Mouse (Mus musculus) heart, adult 2 months (tissue): ENCODE measurements around the gene Syna. TPM values are rescaled to one million over a fixed set of nuclear protein-coding genes. Genes with fewer than 3 reads are reported as not detected.
A peak's percentile ranks its signal among the peaks of the same experiment; 100 is the strongest.

Source experiments
- DNase-seq, 2 experiments: peaks; one replicate each; pipeline ENCODE4 v3.0.0; 2021
- H3K27ac ChIP-seq: fragments of 200-600 bp; 2 replicates; pipeline ENCODE4 v1.8.1; 2022
- H3K27me3 ChIP-seq: fragments of 200-500 bp; 2 replicates; pipeline ENCODE4 v1.6.1; 2012; ENCODE audit warnings: mild to moderate bottlenecking, low read length, inconsistent platforms, mixed read lengths; ENCODE audit not compliant: control insufficient read depth, insufficient read depth
- H3K36me3 ChIP-seq: fragments of 200-500 bp; 2 replicates; pipeline ENCODE4 v1.6.1; 2012; ENCODE audit warnings: low read length, inconsistent platforms; ENCODE audit not compliant: control insufficient read depth, insufficient read depth
- H3K4me1 ChIP-seq: fragments of 200-500 bp; 2 replicates; pipeline ENCODE4 v1.6.1; 2011; ENCODE audit warnings: low read length; ENCODE audit not compliant: control insufficient read depth, insufficient read depth
- H3K4me3 ChIP-seq: fragments of 200-600 bp; 2 replicates; pipeline ENCODE4 v1.8.1; 2022
- H3K79me2 ChIP-seq: fragments of 200-500 bp; replicated peaks from 2 replicates; pipeline ENCODE4 v1.6.1; 2012; ENCODE audit warnings: mild to moderate bottlenecking, inconsistent platforms, low read length, moderate library complexity, mixed read lengths; ENCODE audit not compliant: control insufficient read depth, insufficient read depth
- H3K9ac ChIP-seq: fragments of 200-500 bp; 2 replicates; pipeline ENCODE4 v1.6.1; 2012; ENCODE audit warnings: low read depth, mild to moderate bottlenecking, control low read depth, inconsistent platforms, low read length, mixed read lengths
- CTCF ChIP-seq: fragments of 200-600 bp; IDR thresholded peaks from 2 replicates; pipeline ENCODE4 v1.8.1; 2022; ENCODE audit warnings: antibody characterized with exemption, mild to moderate bottlenecking, moderate library complexity
- EP300 ChIP-seq: fragments of 200-500 bp; IDR thresholded peaks from 2 replicates; pipeline ENCODE4 v1.6.1; 2011; ENCODE audit warnings: low read depth, low read length, control low read depth; ENCODE audit not compliant: insufficient read depth
- POLR2A ChIP-seq: fragments of 200-500 bp; IDR thresholded peaks from 2 replicates; pipeline ENCODE4 v1.6.1; 2011; ENCODE audit warnings: mild to moderate bottlenecking, low read depth, low read length, control low read depth; ENCODE audit not compliant: insufficient read depth
- WGBS: fragments of 180-500 bp; shearing (Covaris S2); methylation state at CpG from one replicate; pipeline ENCODE4 v1.1.7; 2018; 5-methylcytosine and 5-hydroxymethylcytosine counted together
- intact Hi-C: fragments of 180-260 bp; cut with DNase I; formaldehyde crosslinking; loops from one replicate; pipeline ENCODE4 v1.15.1; 2025
- polyA plus RNA-seq: library from polyadenylated mRNA; depleted of rRNA; stranded (reverse); fragments of >200 nt; gene quantifications from 2 replicates; pipeline ENCODE4 v1.2.3, GENCODE M21; 2012
- total RNA-seq, 2 experiments: library from RNA; stranded (reverse); gene quantifications; 2 replicates each; pipeline ENCODE4 v1.2.3; 2021

Gene Syna
- total and polyA plus RNA-seq, 3 experiments, result not detected

DNA sequence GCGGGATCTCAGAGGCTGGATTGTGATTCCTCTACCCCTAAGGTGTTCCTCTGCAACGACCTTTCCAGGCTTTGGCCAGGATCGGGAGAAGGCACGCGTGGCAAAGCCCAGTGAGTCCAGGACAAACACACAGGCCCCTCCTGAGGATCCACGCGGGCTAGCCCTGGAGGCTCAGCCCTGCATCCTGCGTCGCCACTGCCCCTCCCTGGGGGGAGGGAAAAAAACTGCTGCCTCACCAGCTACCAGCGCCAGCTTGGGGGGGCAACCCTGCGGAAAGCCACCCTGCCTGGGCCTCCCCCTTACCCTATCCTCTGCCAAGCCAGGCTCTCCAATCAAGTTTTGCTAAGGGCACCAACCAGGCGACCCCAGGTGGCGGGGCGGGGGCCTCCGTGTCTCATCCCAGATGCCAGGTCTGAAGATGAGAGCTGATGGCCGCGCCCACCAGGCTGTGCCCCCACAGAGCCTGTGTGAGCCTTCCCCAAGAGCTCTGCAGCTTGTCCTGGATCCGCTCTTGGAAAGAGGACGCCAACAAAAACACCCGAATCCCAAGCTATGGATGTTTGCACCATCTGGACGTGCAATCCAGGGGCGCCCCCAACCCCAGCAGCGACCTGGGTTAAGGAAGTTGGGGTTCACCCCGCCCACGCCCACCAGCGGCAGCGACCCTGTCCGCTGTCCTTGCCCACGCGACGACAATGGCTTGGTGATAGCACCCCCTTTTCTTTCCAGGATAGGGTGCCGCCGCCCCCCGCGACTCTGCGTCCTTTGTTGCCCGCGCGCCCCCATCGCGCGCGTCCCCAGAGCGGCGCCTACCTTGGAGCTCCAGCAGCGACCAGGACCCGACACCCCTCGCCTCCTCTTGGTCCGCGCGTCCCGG lies 8.5 kb downstream of the Syna start:
- Histone ChIP-seq H3K79me2 (no peaks in the 10 kb centered on the region), H3K36me3 (no peaks in the 10 kb centered on the region), H3K27ac (peak overlapping the region; percentile 85), H3K4me1 (peaks cover 10% of the 10 kb centered on the region), H3K4me3 (peak overlapping the region; percentile 92), H3K9ac (peak overlapping the region; percentile 87), H3K27me3 (no peaks in the 10 kb centered on the region)
- intact Hi-C loops, result loop anchor here (1.0 to 2.0 kb wide), 2 partner anchors 20 to 45 kb away; no protein-coding TSS in a partner anchor
- TF ChIP-seq POLR2A, result no peak
- no peak for TF ChIP-seq EP300
- TF ChIP-seq CTCF, result no peak
- peak; percentile 53 to 63 for DNase-seq
- 4% methylated on average over 52 of the region's 52 CpGs for WGBS

GRCm38 (mm10) chr5:134550836-134551232 lies 9.1 kb downstream of the Syna start:
- Histone ChIP-seq H3K9ac (peak overlapping the region; percentile 87), H3K27ac (peak overlapping the region; percentile 85), H3K27me3 (no peaks in the 10 kb centered on the region), H3K4me3 (peak overlapping the region; percentile 92), H3K36me3 (no peaks in the 10 kb centered on the region), H3K4me1 (peaks cover 10% of the 10 kb centered on the region), H3K79me2 (no peaks in the 10 kb centered on the region)
- TF ChIP-seq CTCF, result no peak
- no peak for TF ChIP-seq POLR2A
- TF ChIP-seq EP300, result no peak
- WGBS, result 31% methylated on average over 6 of the region's 6 CpGs
- intact Hi-C loops, result loop anchor here (2.0 kb wide), 1 partner anchor 44 kb away; no protein-coding TSS in a partner anchor
- DNase-seq, result no peak

DNA sequence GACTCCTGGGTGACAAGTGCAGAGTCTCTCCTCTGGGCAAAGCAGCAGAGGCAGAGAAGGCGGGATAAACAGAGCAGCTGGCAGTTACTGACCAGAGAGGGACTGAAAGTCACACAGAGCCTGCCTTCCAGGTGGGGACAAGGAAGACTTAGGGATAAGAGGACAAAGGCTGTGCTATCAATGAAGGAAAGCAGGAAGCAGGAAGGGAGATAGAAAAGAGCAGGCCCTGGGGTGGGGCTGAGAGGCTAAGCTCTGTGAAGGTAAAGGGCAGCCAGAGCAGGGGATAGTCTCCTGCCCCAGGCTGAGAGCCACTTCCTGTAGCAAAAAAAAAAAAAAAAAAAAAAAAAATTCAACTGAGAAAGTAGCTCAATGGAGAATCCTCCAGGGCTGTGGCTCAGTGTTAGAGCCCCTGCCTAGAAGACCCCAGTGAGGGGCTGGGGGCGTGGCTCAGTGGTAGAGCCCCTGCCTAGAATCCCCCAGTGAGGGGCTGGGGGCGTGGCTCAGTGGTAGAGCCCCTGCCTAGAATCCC lies 10.3 kb downstream of the Syna start:
- Histone ChIP-seq H3K79me2 (no peaks in the 10 kb centered on the region), H3K4me3 (no peak overlapping the region), H3K36me3 (no peaks in the 10 kb centered on the region), H3K9ac (no peak overlapping the region), H3K4me1 (peaks cover 8% of the 10 kb centered on the region), H3K27me3 (no peaks in the 10 kb centered on the region), H3K27ac (no peak overlapping the region)
- WGBS, result 89% methylated on average over 3 of the region's 3 CpGs
- intact Hi-C loops, result loop anchor here (2.0 to 5.0 kb wide), 2 partner anchors 33 to 43 kb away; partner anchors contain the start of gene Rfc2
- TF ChIP-seq POLR2A (no peak), EP300 (no peak), CTCF (no peak)
- DNase-seq, result no peak

- no peaks in the 10 kb centered on the region for H3K79me2 ChIP-seq
- H3K4me1 ChIP-seq, result peaks cover 15% of the 10 kb centered on the region
- no peak overlapping the region for H3K9ac ChIP-seq
- intact Hi-C loops, result loop anchor here (5.0 kb wide), 1 partner anchor 34 kb away; the partner anchor contains the start of gene Rfc2
- no peaks in the 10 kb centered on the region for H3K27me3 ChIP-seq
- no peak for DNase-seq
- no peak overlapping the region for H3K4me3 ChIP-seq
- no peak overlapping the region for H3K27ac ChIP-seq
- no peak for TF ChIP-seq POLR2A
- no peak for TF ChIP-seq EP300
- H3K36me3 ChIP-seq, result no peaks in the 10 kb centered on the region
- 46% methylated on average over 5 of the region's 5 CpGs for WGBS
These were observed 11.7 kb downstream of the Syna start for GRCm38 (mm10) chr5:134548306-134548705.

GRCm38 (mm10) chr5:134546790-134547189 lies 13.2 kb downstream of the Syna start:
- Histone ChIP-seq H3K27me3 (no peaks in the 10 kb centered on the region), H3K4me3 (no peak overlapping the region), H3K79me2 (no peaks in the 10 kb centered on the region), H3K36me3 (no peaks in the 10 kb centered on the region), H3K4me1 (peaks cover 15% of the 10 kb centered on the region), H3K9ac (no peak overlapping the region), H3K27ac (no peak overlapping the region)
- TF ChIP-seq CTCF (no peak), POLR2A (no peak), EP300 (no peak)
- no peak for DNase-seq
- intact Hi-C loops, result loop anchor here (5.0 kb wide), 1 partner anchor 36 kb away; the partner anchor contains the start of gene Rfc2
- 64% methylated on average over 7 of the region's 7 CpGs for WGBS
